Mouse (Mus musculus) MEL (cell line): ENCODE measurements around the gene Hbb-bs. TPM values are rescaled to one million over a fixed set of nuclear protein-coding genes. Genes with fewer than 3 reads are reported as not detected.
"Not testable (repeated sequence)": the region's sequence is repeated elsewhere in the genome, so short reads cannot be mapped to it uniquely, and the experiment has no call there.

Source experiments
- DNase-seq: peaks from one replicate; pipeline ENCODE4 v3.0.0; 2011; ENCODE audit warnings: low read depth, low spot score
- H3K27ac ChIP-seq: 2 replicates; pipeline ENCODE4 v1.5.1; 2012; ENCODE audit warnings: low read depth, mild to moderate bottlenecking, control low read depth, low read length, moderate library complexity; ENCODE audit not compliant: control insufficient read depth
- H3K27me3 ChIP-seq, 2 experiments: fragments of 150-350 bp in 1 of 2; sonication (generic) in 1 of 2; 2 replicates each; pipeline ENCODE4 v1.6.1; 2012; ENCODE audit warnings: low read length in 2 of 2, mild to moderate bottlenecking in 2 of 2, improper control_type of control experiment in 1 of 2, moderate library complexity in 1 of 2; ENCODE audit not compliant: insufficient read depth in 2 of 2, control insufficient read depth in 1 of 2
- H3K36me3 ChIP-seq, 2 experiments: 2 replicates each; pipeline ENCODE4 v1.6.1; 2012 to 2014; ENCODE audit warnings: low read length in 2 of 2, improper control_type of control experiment in 1 of 2, inconsistent platforms in 1 of 2, mild to moderate bottlenecking in 1 of 2; ENCODE audit not compliant: insufficient read depth in 2 of 2, control insufficient read depth in 1 of 2
- H3K4me1 ChIP-seq, 2 experiments: fragments of 150-350 bp in 1 of 2; sonication (generic) in 1 of 2; 2 replicates each; pipeline ENCODE4 v1.6.1; 2012; ENCODE audit warnings: low read length in 2 of 2, improper control_type of control experiment in 1 of 2, mild to moderate bottlenecking in 1 of 2; ENCODE audit not compliant: insufficient read depth in 2 of 2, control insufficient read depth in 1 of 2
- H3K4me3 ChIP-seq, 2 experiments: fragments of 150-350 bp in 1 of 2; sonication (generic) in 1 of 2; 2 replicates each; pipeline ENCODE4 v1.5.1; 2012; ENCODE audit warnings: low read depth in 2 of 2, low read length in 2 of 2, mild to moderate bottlenecking in 2 of 2, moderate library complexity in 2 of 2, control low read depth in 1 of 2, improper control_type of control experiment in 1 of 2; ENCODE audit not compliant: control insufficient read depth in 1 of 2, insufficient read depth in 1 of 2
- H3K79me2 ChIP-seq: 2 replicates; pipeline ENCODE4 v1.6.1; 2012; ENCODE audit warnings: mild to moderate bottlenecking, low read length, moderate library complexity; ENCODE audit not compliant: control insufficient read depth, poor library complexity, insufficient read depth
- H3K9ac ChIP-seq: 2 replicates; pipeline ENCODE4 v1.6.1; 2012; ENCODE audit warnings: low read depth, mild to moderate bottlenecking, control low read depth, low read length, moderate library complexity; ENCODE audit not compliant: control insufficient read depth, poor library complexity, severe bottlenecking
- H3K9me3 ChIP-seq: fragments of 150-350 bp; sonication (generic); replicated peaks from 2 replicates; pipeline ENCODE4 v1.6.1; 2012; ENCODE audit warnings: mild to moderate bottlenecking, low read length, improper control_type of control experiment, moderate library complexity; ENCODE audit not compliant: insufficient read depth
- CHD1 ChIP-seq: IDR thresholded peaks from 2 replicates; pipeline ENCODE4 v1.6.1; 2012; ENCODE audit warnings: low read depth, mild to moderate bottlenecking, inconsistent platforms, low read length, improper control_type of control experiment
- CHD2 ChIP-seq: IDR thresholded peaks from 2 replicates; pipeline ENCODE4 v1.6.1; 2011; ENCODE audit warnings: low read length, improper control_type of control experiment
- EP300 ChIP-seq, 2 experiments: IDR thresholded peaks; 2 replicates each; pipeline ENCODE4 v1.6.1; 2011; ENCODE audit warnings: improper control_type of control experiment in 2 of 2, low read length in 2 of 2, low read depth in 1 of 2, mild to moderate bottlenecking in 1 of 2
- HCFC1 ChIP-seq: IDR thresholded peaks from 2 replicates; pipeline ENCODE4 v1.6.1; 2012; ENCODE audit warnings: low read depth, mild to moderate bottlenecking, inconsistent platforms, low read length, improper control_type of control experiment, moderate library complexity
- MEF2A ChIP-seq: IDR thresholded peaks from 2 replicates; pipeline ENCODE4 v1.6.1; 2014; ENCODE audit warnings: low read depth, mild to moderate bottlenecking, inconsistent platforms, low read length, improper control_type of control experiment; ENCODE audit not compliant: poor library complexity, insufficient replicate concordance, severe bottlenecking; ENCODE audit errors: extremely low read depth
- MYB ChIP-seq: IDR thresholded peaks from 2 replicates; pipeline ENCODE4 v1.6.1; 2011; ENCODE audit warnings: mild to moderate bottlenecking, low read depth, low read length, improper control_type of control experiment
- NELFE ChIP-seq: IDR thresholded peaks from 2 replicates; pipeline ENCODE4 v1.6.1; 2011; ENCODE audit warnings: low read depth, low read length, improper control_type of control experiment
- NRF1 ChIP-seq: IDR thresholded peaks from 2 replicates; pipeline ENCODE4 v1.6.1; 2014; ENCODE audit warnings: low read depth, mild to moderate bottlenecking, inconsistent platforms, low read length, improper control_type of control experiment, moderate library complexity; ENCODE audit not compliant: poor library complexity, insufficient read depth, severe bottlenecking
- POLR2A ChIP-seq, 2 experiments: IDR thresholded peaks; 2 replicates each; pipeline ENCODE4 v1.6.1; 2011 to 2012; ENCODE audit warnings: low read length in 2 of 2, mild to moderate bottlenecking in 2 of 2, control low read depth in 1 of 2, improper control_type of control experiment in 1 of 2, low read depth in 1 of 2, moderate library complexity in 1 of 2; ENCODE audit not compliant: control insufficient read depth in 1 of 2, insufficient read depth in 1 of 2, poor library complexity in 1 of 2
- POLR2AphosphoS2 ChIP-seq: IDR thresholded peaks from 2 replicates; pipeline ENCODE4 v1.6.1; 2011; ENCODE audit warnings: low read length, improper control_type of control experiment
- POLR2AphosphoS5 ChIP-seq: IDR thresholded peaks from 2 replicates; pipeline ENCODE4 v1.6.1; 2012; ENCODE audit warnings: low read depth, borderline replicate concordance, mild to moderate bottlenecking, inconsistent platforms, low read length, moderate library complexity, mixed read lengths
- SIN3A ChIP-seq: IDR thresholded peaks from 2 replicates; pipeline ENCODE4 v1.6.1; 2012; ENCODE audit warnings: low read length, improper control_type of control experiment, inconsistent platforms
- SMC3 ChIP-seq: IDR thresholded peaks from 2 replicates; pipeline ENCODE4 v1.6.1; 2011; ENCODE audit warnings: low read depth, low read length, improper control_type of control experiment
- TAL1 ChIP-seq: IDR thresholded peaks from 2 replicates; pipeline ENCODE4 v1.6.1; 2012; ENCODE audit warnings: mild to moderate bottlenecking, inconsistent platforms, low read length, moderate library complexity, mixed read lengths
- TBP ChIP-seq: IDR thresholded peaks from 2 replicates; pipeline ENCODE4 v1.8.0; 2011; ENCODE audit warnings: low read depth, low read length, improper control_type of control experiment
- USF1 ChIP-seq: IDR thresholded peaks from 2 replicates; pipeline ENCODE4 v1.6.1; 2014; ENCODE audit warnings: low read depth, mild to moderate bottlenecking, inconsistent platforms, low read length, improper control_type of control experiment, moderate library complexity
- USF2 ChIP-seq, 2 experiments: IDR thresholded peaks; 2 replicates each; pipeline ENCODE4 v1.6.1; 2011 to 2012; ENCODE audit warnings: improper control_type of control experiment in 2 of 2, low read length in 2 of 2, borderline replicate concordance in 1 of 2, inconsistent platforms in 1 of 2, low read depth in 1 of 2, mild to moderate bottlenecking in 1 of 2; ENCODE audit not compliant: insufficient read depth in 1 of 2
- ZKSCAN1 ChIP-seq: IDR thresholded peaks from 2 replicates; pipeline ENCODE4 v1.6.1; 2012; ENCODE audit warnings: low read depth, mild to moderate bottlenecking, inconsistent platforms, low read length, improper control_type of control experiment, moderate library complexity
- ZNF384 ChIP-seq: IDR thresholded peaks from 2 replicates; pipeline ENCODE4 v1.6.1; 2012; ENCODE audit warnings: low read depth, mild to moderate bottlenecking, inconsistent platforms, low read length, improper control_type of control experiment
- polyA plus RNA-seq, 2 experiments: library from polyadenylated mRNA; stranded (reverse) in 1 of 2; unstranded in 1 of 2; fragments of >175 nt in 1 of 2; fragments of >200 nt in 1 of 2; gene quantifications; 2 replicates each; pipeline versions ENCODE4 v1.2.1 to v1.2.4; 2012; ENCODE audit warnings: low replicate concordance in 2 of 2, low read depth in 1 of 2; ENCODE audit not compliant: insufficient read length in 2 of 2, insufficient read depth in 1 of 2, missing spikeins in 1 of 2
- total RNA-seq: library from RNA; depleted of rRNA; stranded (reverse); fragments of 300-350 nt; gene quantifications from 2 replicates; pipeline ENCODE4 v1.2.3, GENCODE M21; 2012; rRNA removed

Gene Hbb-bs
- total and polyA plus RNA-seq, 3 experiments: 79.0 to 208 TPM; not detected in 1

DNA sequence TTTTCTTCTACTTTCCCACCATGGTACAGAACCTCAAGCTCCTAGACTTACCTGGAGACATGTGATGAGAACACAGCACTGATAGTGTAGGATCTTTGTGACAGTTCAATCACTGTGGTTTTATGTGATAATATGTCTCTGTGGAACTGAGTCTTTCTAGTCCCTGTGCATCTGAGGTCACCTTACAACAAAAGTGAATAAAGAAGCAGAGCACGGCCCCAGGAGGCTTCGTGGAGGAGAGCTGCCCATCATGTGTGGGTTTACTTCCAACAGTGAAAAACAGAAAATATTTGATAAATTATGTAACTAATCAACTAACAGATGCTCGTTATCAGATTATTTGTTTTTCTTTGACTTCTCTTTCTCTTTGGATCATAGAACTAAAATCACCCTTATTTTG is 48.3 kb downstream of the Hbb-bs start, which contains the start of gene Olfr68:
Olfr68 (minus strand) TSS at position 101 of the 400 bp plus-strand sequence.
- Histone ChIP-seq H3K79me2 (no peaks in the 10 kb centered on the region), H3K36me3 (no peaks in the 10 kb centered on the region), H3K27me3 (peaks cover 2 to 6% of the 10 kb centered on the region in 2 experiments; a peak in 3 of 4 replicates), H3K4me3 (no peak within 1 kb of the TSS), H3K9ac (no peak within 1 kb of the TSS), H3K27ac (no peak within 1 kb of the TSS), H3K4me1 (no peaks in the 10 kb centered on the region), H3K9me3 (no peaks in the 10 kb centered on the region)
- no peak for DNase-seq
- no peak for TF ChIP-seq ZNF384
- no peak for TF ChIP-seq TBP
- TF ChIP-seq MYB: no peak
- no peak for TF ChIP-seq NELFE
- TF ChIP-seq SMC3: no peak
- TF ChIP-seq HCFC1: no peak
- no peak for TF ChIP-seq POLR2AphosphoS5
- no peak for TF ChIP-seq USF1
- TF ChIP-seq POLR2A (IDR thresholded peaks at IDR 0.05; ENCODE audit: control insufficient read depth in 1 of 2, insufficient read depth in 1 of 2, low read depth in 1 of 2, low read length in 2 of 2, poor library complexity in 1 of 2): no peak
- TF ChIP-seq USF2 (IDR thresholded peaks at IDR 0.05; ENCODE audit: borderline replicate concordance in 1 of 2, insufficient read depth in 1 of 2, low read depth in 1 of 2, low read length in 2 of 2): no peak
- no peak for TF ChIP-seq CHD2
- no peak for TF ChIP-seq NRF1
- no peak for TF ChIP-seq POLR2AphosphoS2
- no peak for TF ChIP-seq MEF2A
- TF ChIP-seq EP300 (IDR thresholded peaks at IDR 0.05; ENCODE audit: low read depth in 1 of 2, low read length in 2 of 2): no peak
- no peak for TF ChIP-seq TAL1
- TF ChIP-seq ZKSCAN1: no peak
- TF ChIP-seq SIN3A: no peak
- no peak for TF ChIP-seq CHD1

GRCm38 (mm10) chr7:103777652-103778051 is 50.2 kb downstream of the Hbb-bs start:
- not testable (repeated sequence) for H3K9me3 ChIP-seq, H3K27me3 ChIP-seq, H3K27ac ChIP-seq, H3K4me1 ChIP-seq, H3K79me2 ChIP-seq, H3K9ac ChIP-seq, DNase-seq, H3K36me3 ChIP-seq, H3K4me3 ChIP-seq

Other genes with a start within 250 kb of the Hbb-bs start
Only the 30 nearest of the 32 such genes appear.
- not detected in 2 replicates for gene Olfr619, start 227.5 kb downstream of the Hbb-bs start, total RNA-seq
- not detected for gene Olfr619, start 227.5 kb downstream of the Hbb-bs start, polyA plus RNA-seq
- gene Olfr620, start 215.6 kb downstream of the Hbb-bs start, total RNA-seq: not detected in 2 replicates
- gene Olfr620, start 215.6 kb downstream of the Hbb-bs start, polyA plus RNA-seq: under 1 TPM in 1 of 2 experiments, not detected in 1; 0.03 TPM
- not detected in 2 replicates for gene Olfr622, start 185.4 kb downstream of the Hbb-bs start, total RNA-seq
- gene Olfr622, start 185.4 kb downstream of the Hbb-bs start, polyA plus RNA-seq: not detected
- gene Olfr623, start 164.4 kb downstream of the Hbb-bs start, total RNA-seq: not detected in 2 replicates
- not detected for gene Olfr623, start 164.4 kb downstream of the Hbb-bs start, polyA plus RNA-seq
- under 0.01 TPM in 1 of 2 replicates, not detected in the other for gene Olfr624, start 156.9 kb downstream of the Hbb-bs start, total RNA-seq
- under 1 TPM in 1 of 2 experiments, not detected in 1; 0.04 TPM for gene Olfr624, start 156.9 kb downstream of the Hbb-bs start, polyA plus RNA-seq
- not detected in 2 replicates for gene Olfr625-ps1, start 145.4 kb downstream of the Hbb-bs start, total RNA-seq
- not detected for gene Olfr625-ps1, start 145.4 kb downstream of the Hbb-bs start, polyA plus RNA-seq
- gene Olfr243, start 113.4 kb downstream of the Hbb-bs start, total RNA-seq: not detected in 2 replicates
- not detected for gene Olfr243, start 113.4 kb downstream of the Hbb-bs start, polyA plus RNA-seq
- not detected in 2 replicates for gene Olfr628, start 97.7 kb downstream of the Hbb-bs start, total RNA-seq
- not detected for gene Olfr628, start 97.7 kb downstream of the Hbb-bs start, polyA plus RNA-seq
- gene Olfr629, start 83.2 kb downstream of the Hbb-bs start, total RNA-seq: not detected in 2 replicates
- not detected for gene Olfr629, start 83.2 kb downstream of the Hbb-bs start, polyA plus RNA-seq
- gene Olfr630, start 70.8 kb downstream of the Hbb-bs start, total RNA-seq: not detected in 2 replicates
- not detected for gene Olfr630, start 70.8 kb downstream of the Hbb-bs start, polyA plus RNA-seq
- gene Olfr69, start 56.5 kb downstream of the Hbb-bs start, total RNA-seq: not detected in 2 replicates
- gene Olfr69, start 56.5 kb downstream of the Hbb-bs start, polyA plus RNA-seq: not detected
- not detected in 2 replicates for gene Olfr68, start 48.4 kb downstream of the Hbb-bs start, total RNA-seq
- gene Olfr68, start 48.4 kb downstream of the Hbb-bs start, polyA plus RNA-seq: not detected
- not detected in 2 replicates for gene Olfr67, start 36.3 kb downstream of the Hbb-bs start, total RNA-seq
- gene Olfr67, start 36.3 kb downstream of the Hbb-bs start, polyA plus RNA-seq: not detected
- 120 and 191 TPM in 2 replicates for gene Hbb-bt, start 14.1 kb downstream of the Hbb-bs start, total RNA-seq
- 100 to 1,000 TPM in 1 of 2 experiments, not detected in 1; 118 TPM for gene Hbb-bt, start 14.1 kb downstream of the Hbb-bs start, polyA plus RNA-seq
- not detected in 2 replicates for gene Hbb-bh2, start 12.4 kb upstream of the Hbb-bs start, total RNA-seq
- not detected for gene Hbb-bh2, start 12.4 kb upstream of the Hbb-bs start, polyA plus RNA-seq
- not detected in 2 replicates for gene Hbb-bh1, start 15.1 kb upstream of the Hbb-bs start, total RNA-seq
- gene Hbb-bh1, start 15.1 kb upstream of the Hbb-bs start, polyA plus RNA-seq: under 1 TPM in 1 of 2 experiments, not detected in 1; 0.15 TPM
- not detected in 2 replicates for gene Hbb-y, start 25.1 kb upstream of the Hbb-bs start, total RNA-seq
- gene Hbb-y, start 25.1 kb upstream of the Hbb-bs start, polyA plus RNA-seq: under 1 TPM in 1 of 2 experiments, not detected in 1; 0.11 TPM
- gene Olfr66, start 58.2 kb upstream of the Hbb-bs start, total RNA-seq: not detected in 2 replicates
- not detected for gene Olfr66, start 58.2 kb upstream of the Hbb-bs start, polyA plus RNA-seq
- not detected in 2 replicates for gene Olfr64, start 66.4 kb upstream of the Hbb-bs start, total RNA-seq
- gene Olfr64, start 66.4 kb upstream of the Hbb-bs start, polyA plus RNA-seq: not detected
- not detected in 2 replicates for gene Olfr65, start 75.4 kb upstream of the Hbb-bs start, total RNA-seq
- not detected for gene Olfr65, start 75.4 kb upstream of the Hbb-bs start, polyA plus RNA-seq
- not detected in 2 replicates for gene Olfr631, start 100.7 kb upstream of the Hbb-bs start, total RNA-seq
- not detected for gene Olfr631, start 100.7 kb upstream of the Hbb-bs start, polyA plus RNA-seq
- gene Olfr632, start 106.3 kb upstream of the Hbb-bs start, total RNA-seq: not detected in 2 replicates
- gene Olfr632, start 106.3 kb upstream of the Hbb-bs start, polyA plus RNA-seq: not detected
- not detected in 2 replicates for gene Olfr633, start 116.3 kb upstream of the Hbb-bs start, total RNA-seq
- gene Olfr633, start 116.3 kb upstream of the Hbb-bs start, polyA plus RNA-seq: not detected
- not detected in 2 replicates for gene Olfr635, start 143.1 kb upstream of the Hbb-bs start, total RNA-seq
- not detected for gene Olfr635, start 143.1 kb upstream of the Hbb-bs start, polyA plus RNA-seq
- gene Olfr638, start 170.7 kb upstream of the Hbb-bs start, total RNA-seq: not detected in 2 replicates
- gene Olfr638, start 170.7 kb upstream of the Hbb-bs start, polyA plus RNA-seq: not detected
- not detected in 2 replicates for gene Olfr639, start 189.2 kb upstream of the Hbb-bs start, total RNA-seq
- under 1 TPM in 1 of 2 experiments, not detected in 1; 0.03 TPM for gene Olfr639, start 189.2 kb upstream of the Hbb-bs start, polyA plus RNA-seq
- not detected in 2 replicates for gene Olfr640, start 197.5 kb upstream of the Hbb-bs start, total RNA-seq
- gene Olfr640, start 197.5 kb upstream of the Hbb-bs start, polyA plus RNA-seq: not detected
- not detected in 2 replicates for gene Olfr641, start 207.3 kb upstream of the Hbb-bs start, total RNA-seq
- not detected for gene Olfr641, start 207.3 kb upstream of the Hbb-bs start, polyA plus RNA-seq
- not detected in 2 replicates for gene Olfr642, start 224.6 kb upstream of the Hbb-bs start, total RNA-seq
- not detected for gene Olfr642, start 224.6 kb upstream of the Hbb-bs start, polyA plus RNA-seq
- gene 4930516K23Rik, start 233.3 kb upstream of the Hbb-bs start, total RNA-seq: not detected in 2 replicates
- not detected for gene 4930516K23Rik, start 233.3 kb upstream of the Hbb-bs start, polyA plus RNA-seq